Mouse (Mus musculus) midbrain, embryonic 14.5 days (tissue): ENCODE measurements at regions not wholly inside any gene's neighbourhood (a gene's known extent, or its start where the extent isn't known, plus 50 kb on each side); places are given as distances from the start of the nearest gene placed in this dataset.

Experiments used
- ATAC-seq: fragments of 200-750 bp; cut with Nextera tagmentation; 2 replicates; pipeline ENCODE4 v1.8.0; 2017; ENCODE audit warnings: moderate number of reproducible peaks, moderate library complexity; ENCODE audit not compliant: low FRiP score, low TSS enrichment
- DNase-seq: peaks from one replicate; pipeline ENCODE4 v3.0.0-alpha.2; 2015
- H3K27ac ChIP-seq: fragments of 300-500 bp; sonication (generic); replicated peaks from 2 replicates; pipeline ENCODE4 v1.5.1; 2014; ENCODE audit warnings: mild to moderate bottlenecking, low read depth, low read length, moderate library complexity
- H3K27me3 ChIP-seq: fragments of 300-500 bp; sonication (generic); 2 replicates; pipeline ENCODE4 v1.6.1; 2014; ENCODE audit warnings: low read length, control low read depth, mixed read lengths; ENCODE audit not compliant: control insufficient read depth, insufficient read depth
- H3K36me3 ChIP-seq: fragments of 300-500 bp; sonication (generic); 2 replicates; pipeline ENCODE4 v1.6.1; 2014; ENCODE audit warnings: low read length, control low read depth; ENCODE audit not compliant: control insufficient read depth, insufficient read depth
- H3K4me1 ChIP-seq: fragments of 300-500 bp; sonication (generic); 2 replicates; pipeline ENCODE4 v1.6.1; 2014; ENCODE audit warnings: mild to moderate bottlenecking, antibody characterized with exemption, low read length, control low read depth; ENCODE audit not compliant: control insufficient read depth, insufficient read depth
- H3K4me2 ChIP-seq: fragments of 300-500 bp; sonication (generic); 2 replicates; pipeline ENCODE4 v1.6.1; 2014; ENCODE audit warnings: mild to moderate bottlenecking, low read length, moderate library complexity
- H3K4me3 ChIP-seq: fragments of 300-500 bp; sonication (generic); replicated peaks from 2 replicates; pipeline ENCODE4 v1.5.1; 2014; ENCODE audit warnings: low read depth, low read length
- H3K9ac ChIP-seq: fragments of 300-500 bp; sonication (generic); replicated peaks from 2 replicates; pipeline ENCODE4 v1.6.1; 2014; ENCODE audit warnings: mild to moderate bottlenecking, low read length, moderate library complexity
- H3K9me3 ChIP-seq: fragments of 300-500 bp; sonication (generic); 2 replicates; pipeline ENCODE4 v1.6.1; 2016; ENCODE audit warnings: low read length, control low read depth, mixed read lengths; ENCODE audit not compliant: control insufficient read depth
- WGBS: fragments of 180-500 bp; shearing (Covaris S2); extraction: QIAGEN DNeasy Blood & Tissue Kit; methylation state at CpG from one replicate; pipeline ENCODE4 v1.1.7; 2014; 5-methylcytosine and 5-hydroxymethylcytosine counted together

- ATAC-seq (no peak), DNase-seq (peak; percentile 64)
- 37% methylated on average over 10 of the region's 10 CpGs for WGBS
- Histone ChIP-seq H3K4me1 (peaks cover 4% of the 10 kb centered on the region; the same call in 1 of the 2 replicates), H3K4me2 (no peak overlapping the region), H3K36me3 (no peaks in the 10 kb centered on the region), H3K9ac (no peak overlapping the region), H3K4me3 (no peak overlapping the region), H3K27me3 (no peaks in the 10 kb centered on the region), H3K9me3 (no peaks in the 10 kb centered on the region), H3K27ac (peak overlapping the region; percentile 15; the same call in 1 of the 2 replicates)
These were observed 96.0 kb upstream of the Tas2r134 start for GRCm38 (mm10) chr2:51531106-51531839.

GRCm38 (mm10) chr2:51522766-51523165 is 104.5 kb upstream of the Tas2r134 start:
- DNase-seq (no peak), ATAC-seq (no peak)
- Histone ChIP-seq H3K36me3 (no peaks in the 10 kb centered on the region), H3K4me1 (no peaks in the 10 kb centered on the region), H3K9ac (no peak overlapping the region), H3K27me3 (no peaks in the 10 kb centered on the region), H3K4me2 (no peak overlapping the region), H3K9me3 (no peaks in the 10 kb centered on the region), H3K27ac (no peak overlapping the region), H3K4me3 (no peak overlapping the region)
- 80% methylated on average over 3 of the region's 3 CpGs for WGBS

DNA sequence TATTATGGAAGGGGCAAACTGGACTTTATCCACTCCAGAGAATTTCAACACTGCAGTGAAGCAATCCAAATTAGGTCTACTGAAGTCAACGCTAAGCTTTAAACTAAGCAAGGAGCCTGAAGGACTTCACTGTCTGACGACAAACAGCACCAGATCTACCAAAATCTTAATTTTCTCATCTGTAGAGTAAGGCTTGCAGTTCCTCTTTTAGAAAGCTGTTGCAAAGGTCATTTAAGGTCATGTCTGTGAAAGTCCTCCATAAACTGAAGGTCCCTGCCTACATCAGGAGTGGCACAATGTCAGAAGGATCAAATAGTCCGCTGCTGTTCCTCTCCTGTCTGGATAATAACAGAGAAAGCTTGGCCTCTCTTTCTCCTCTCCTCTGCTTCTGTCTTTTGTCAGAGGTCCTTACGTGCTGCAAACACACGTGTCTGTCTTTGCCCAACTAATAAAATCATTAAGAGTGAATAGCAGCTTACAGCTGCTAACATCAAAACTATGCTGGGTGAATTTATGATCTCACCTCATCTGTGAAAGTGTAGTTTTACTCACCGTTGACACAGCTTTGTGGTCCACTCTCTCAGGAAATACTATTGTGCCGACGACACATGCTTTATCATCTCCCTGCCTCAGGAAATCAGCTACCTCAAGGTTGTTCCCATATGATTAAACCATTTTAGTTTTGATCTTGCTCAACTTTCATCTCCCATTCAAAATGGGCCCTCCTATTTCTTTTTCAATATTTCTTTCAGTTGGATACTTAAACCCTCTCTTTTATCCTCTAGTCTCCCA is 117.9 kb upstream of the Tas2r134 start:
- Histone ChIP-seq H3K36me3 (no peaks in the 10 kb centered on the region), H3K4me2 (no peak overlapping the region), H3K27ac (no peak overlapping the region), H3K4me1 (no peaks in the 10 kb centered on the region), H3K27me3 (no peaks in the 10 kb centered on the region), H3K4me3 (no peak overlapping the region), H3K9me3 (no peaks in the 10 kb centered on the region), H3K9ac (no peak overlapping the region)
- no peak for ATAC-seq
- no peak for DNase-seq
- WGBS: 90% methylated on average over 8 of the region's 8 CpGs

GRCm38 (mm10) chr2:51497896-51498295 is 129.4 kb upstream of the Tas2r134 start:
- no peaks in the 10 kb centered on the region for H3K36me3 ChIP-seq
- H3K4me2 ChIP-seq: no peak overlapping the region
- H3K9ac ChIP-seq: no peak overlapping the region
- DNase-seq: no peak
- WGBS: 92% methylated on average over 2 of the region's 2 CpGs
- no peak overlapping the region for H3K27ac ChIP-seq
- H3K4me3 ChIP-seq: no peak overlapping the region
- ATAC-seq: no peak
- H3K9me3 ChIP-seq: no peaks in the 10 kb centered on the region
- no peaks in the 10 kb centered on the region for H3K27me3 ChIP-seq
- H3K4me1 ChIP-seq: no peaks in the 10 kb centered on the region

DNA sequence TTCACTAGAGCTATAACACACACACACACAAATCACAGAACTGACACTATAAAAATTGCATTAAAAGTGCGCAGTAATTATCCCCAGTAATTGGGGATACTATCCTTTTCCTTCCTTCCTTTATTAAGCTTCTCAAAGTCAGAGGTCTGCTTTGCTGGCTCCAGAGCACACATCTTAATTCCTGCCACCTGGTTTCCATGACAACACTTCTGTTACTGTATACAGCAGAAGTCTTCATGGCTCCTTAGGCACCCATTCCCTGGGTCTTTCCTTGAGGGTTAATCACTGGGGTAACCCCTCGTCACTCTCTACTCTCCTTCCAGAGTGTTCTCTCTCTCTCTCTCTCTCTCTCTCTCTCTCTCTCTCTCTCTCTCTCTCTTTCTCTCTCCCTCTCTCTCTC is 153.6 kb upstream of the Tas2r134 start:
- Histone ChIP-seq H3K27ac (no peak overlapping the region), H3K9me3 (no peaks in the 10 kb centered on the region), H3K27me3 (no peaks in the 10 kb centered on the region), H3K4me2 (no peak overlapping the region), H3K36me3 (no peaks in the 10 kb centered on the region), H3K4me3 (no peak overlapping the region), H3K4me1 (no peaks in the 10 kb centered on the region), H3K9ac (no peak overlapping the region)
- WGBS: 69% methylated on average over 2 of the region's 2 CpGs
- ATAC-seq (no peak), DNase-seq (peak; percentile 74)

GRCm38 (mm10) chr2:51467027-51467694 is 160.2 kb upstream of the Tas2r134 start:
- Histone ChIP-seq H3K9ac (no peak overlapping the region), H3K27ac (0 out of 2 replicates have a peak overlapping the region, but pooled peaks have one; percentile 16)
- ATAC-seq: no peak

GRCm38 (mm10) chr2:51466003-51466402 is 161.3 kb upstream of the Tas2r134 start:
- H3K27ac ChIP-seq: no peak overlapping the region
- WGBS: 95% methylated on average over 7 of the region's 7 CpGs
- ATAC-seq (no peak), DNase-seq (no peak)
- no peaks in the 10 kb centered on the region for H3K4me1 ChIP-seq
- H3K36me3 ChIP-seq: no peaks in the 10 kb centered on the region
- H3K4me2 ChIP-seq: no peak overlapping the region
- H3K27me3 ChIP-seq: no peaks in the 10 kb centered on the region
- H3K9ac ChIP-seq: no peak overlapping the region
- no peaks in the 10 kb centered on the region for H3K9me3 ChIP-seq
- H3K4me3 ChIP-seq: no peak overlapping the region

More at GRCm38 (mm10) chr2:51467027-51467694, 160.2 kb upstream of the Tas2r134 start:
- DNase-seq: peak; percentile 32
- no peak overlapping the region for H3K4me3 ChIP-seq
- no peaks in the 10 kb centered on the region for H3K27me3 ChIP-seq
- 77% methylated on average over 7 of the region's 7 CpGs for WGBS
- no peaks in the 10 kb centered on the region for H3K36me3 ChIP-seq
- no peak overlapping the region for H3K4me2 ChIP-seq
- no peaks in the 10 kb centered on the region for H3K9me3 ChIP-seq
- no peaks in the 10 kb centered on the region for H3K4me1 ChIP-seq

- no peaks in the 10 kb centered on the region for H3K27me3 ChIP-seq
- DNase-seq (no peak), ATAC-seq (no peak)
- no peaks in the 10 kb centered on the region for H3K36me3 ChIP-seq
- no peak overlapping the region for H3K4me3 ChIP-seq
- H3K4me2 ChIP-seq: no peak overlapping the region
- no peak overlapping the region for H3K27ac ChIP-seq
- 82% methylated on average over 7 of the region's 7 CpGs for WGBS
- H3K9me3 ChIP-seq: no peaks in the 10 kb centered on the region
- no peaks in the 10 kb centered on the region for H3K4me1 ChIP-seq
- H3K9ac ChIP-seq: no peak overlapping the region
These were observed 161.7 kb upstream of the Tas2r134 start for GRCm38 (mm10) chr2:51465576-51465975.
